Mouse (Mus musculus) CH12.LX (cell line): ENCODE measurements around the gene Eef1e1.

Source experiments
- CTCF ChIP-seq, 2 experiments: IDR thresholded peaks in 1 of 2; conservative IDR thresholded peaks in 1 of 2; 2 replicates each; pipeline ENCODE4 v1.5.1; 2011 to 2012; ENCODE audit warnings: low read depth in 2 of 2, low read length in 2 of 2, improper control_type of control experiment in 1 of 2, inconsistent platforms in 1 of 2, mild to moderate bottlenecking in 1 of 2, moderate library complexity in 1 of 2
- EP300 ChIP-seq: IDR thresholded peaks from 2 replicates; pipeline ENCODE4 v1.6.1; 2011; ENCODE audit warnings: low read length, improper control_type of control experiment
- MAZ ChIP-seq: IDR thresholded peaks from 2 replicates; pipeline ENCODE4 v1.6.1; 2012; ENCODE audit warnings: low read depth, mild to moderate bottlenecking, inconsistent platforms, low read length, improper control_type of control experiment, moderate library complexity
- POLR2A ChIP-seq: IDR thresholded peaks from 2 replicates; pipeline ENCODE4 v1.6.1; 2011; ENCODE audit warnings: low read depth, mild to moderate bottlenecking, improper control_type of control experiment, low read length
- USF1 ChIP-seq: IDR thresholded peaks from 2 replicates; pipeline ENCODE4 v1.6.1; 2014; ENCODE audit warnings: low read depth, mild to moderate bottlenecking, inconsistent platforms, low read length, improper control_type of control experiment

GRCm38 (mm10) chr13:38649069-38649468, 9.8 kb downstream of the Eef1e1 start:
- no peak for TF ChIP-seq EP300
- no peak for TF ChIP-seq MAZ
- TF ChIP-seq USF1: no peak
- TF ChIP-seq POLR2A: no peak
- no peak for TF ChIP-seq CTCF (conservative IDR thresholded peaks at IDR 0.05 in 1 of 2, IDR thresholded peaks at IDR 0.05 in 1 of 2; ENCODE audit: low read depth in 2 of 2, low read length in 2 of 2)
